Mouse (Mus musculus) heart, adult 2 months (tissue): ENCODE results near the gene Car9. TPM values are rescaled to one million over a fixed set of nuclear protein-coding genes. Genes with fewer than 3 reads are reported as not detected.

Experiments
- DNase-seq, 2 experiments: peaks; one replicate each; pipeline ENCODE4 v3.0.0; 2021
- H3K27ac ChIP-seq: fragments of 200-600 bp; 2 replicates; pipeline ENCODE4 v1.8.1; 2022
- H3K27me3 ChIP-seq: fragments of 200-500 bp; 2 replicates; pipeline ENCODE4 v1.6.1; 2012; ENCODE audit warnings: mild to moderate bottlenecking, low read length, inconsistent platforms, mixed read lengths; ENCODE audit not compliant: control insufficient read depth, insufficient read depth
- H3K36me3 ChIP-seq: fragments of 200-500 bp; 2 replicates; pipeline ENCODE4 v1.6.1; 2012; ENCODE audit warnings: low read length, inconsistent platforms; ENCODE audit not compliant: control insufficient read depth, insufficient read depth
- H3K4me1 ChIP-seq: fragments of 200-500 bp; 2 replicates; pipeline ENCODE4 v1.6.1; 2011; ENCODE audit warnings: low read length; ENCODE audit not compliant: control insufficient read depth, insufficient read depth
- H3K4me3 ChIP-seq: fragments of 200-600 bp; 2 replicates; pipeline ENCODE4 v1.8.1; 2022
- H3K79me2 ChIP-seq: fragments of 200-500 bp; replicated peaks from 2 replicates; pipeline ENCODE4 v1.6.1; 2012; ENCODE audit warnings: mild to moderate bottlenecking, inconsistent platforms, low read length, moderate library complexity, mixed read lengths; ENCODE audit not compliant: control insufficient read depth, insufficient read depth
- H3K9ac ChIP-seq: fragments of 200-500 bp; 2 replicates; pipeline ENCODE4 v1.6.1; 2012; ENCODE audit warnings: low read depth, mild to moderate bottlenecking, control low read depth, inconsistent platforms, low read length, mixed read lengths
- CTCF ChIP-seq: fragments of 200-600 bp; IDR thresholded peaks from 2 replicates; pipeline ENCODE4 v1.8.1; 2022; ENCODE audit warnings: antibody characterized with exemption, mild to moderate bottlenecking, moderate library complexity
- EP300 ChIP-seq: fragments of 200-500 bp; IDR thresholded peaks from 2 replicates; pipeline ENCODE4 v1.6.1; 2011; ENCODE audit warnings: low read depth, low read length, control low read depth; ENCODE audit not compliant: insufficient read depth
- POLR2A ChIP-seq: fragments of 200-500 bp; IDR thresholded peaks from 2 replicates; pipeline ENCODE4 v1.6.1; 2011; ENCODE audit warnings: mild to moderate bottlenecking, low read depth, low read length, control low read depth; ENCODE audit not compliant: insufficient read depth
- WGBS: fragments of 180-500 bp; shearing (Covaris S2); methylation state at CpG from one replicate; pipeline ENCODE4 v1.1.7; 2018; 5-methylcytosine and 5-hydroxymethylcytosine counted together
- intact Hi-C: fragments of 180-260 bp; cut with DNase I; formaldehyde crosslinking; loops from one replicate; pipeline ENCODE4 v1.15.1; 2025
- polyA plus RNA-seq: library from polyadenylated mRNA; depleted of rRNA; stranded (reverse); fragments of >200 nt; gene quantifications from 2 replicates; pipeline ENCODE4 v1.2.3, GENCODE M21; 2012
- total RNA-seq, 2 experiments: library from RNA; stranded (reverse); gene quantifications; 2 replicates each; pipeline ENCODE4 v1.2.3; 2021

The Car9 gene
- total and polyA plus RNA-seq, 3 experiments: 0.11 to 0.55 (median 0.34) TPM

DNA sequence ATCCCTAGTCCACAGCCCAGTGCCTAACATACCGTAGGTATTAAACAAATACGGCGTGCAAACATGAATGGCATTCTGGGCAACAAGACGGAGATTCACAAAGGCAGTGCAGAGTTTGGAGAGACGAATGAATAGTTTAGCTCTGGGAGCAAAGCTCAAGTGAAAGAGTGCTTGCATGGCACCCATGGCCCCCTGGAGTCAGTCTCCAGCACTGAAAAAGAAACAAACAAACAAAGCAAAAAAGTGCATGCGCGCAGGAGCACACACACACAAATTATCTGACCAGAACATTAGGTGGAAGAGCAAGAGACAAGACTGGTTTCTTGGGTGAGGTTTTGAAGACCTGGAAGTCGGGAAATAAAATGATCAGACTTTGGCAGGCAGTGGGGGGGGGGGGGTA, 692 bp upstream of the Car9 start:
- WGBS: 95% methylated on average over 8 of the region's 8 CpGs
- TF ChIP-seq CTCF (no peak), POLR2A (no peak), EP300 (no peak)
- Histone ChIP-seq H3K79me2 (no peaks in the 10 kb centered on the region), H3K27me3 (no peaks in the 10 kb centered on the region), H3K36me3 (no peaks in the 10 kb centered on the region), H3K27ac (no peak overlapping the region), H3K9ac (no peak overlapping the region), H3K4me3 (no peak overlapping the region), H3K4me1 (peaks cover 4% of the 10 kb centered on the region)
- no peak for DNase-seq
- intact Hi-C loops: no loop called here

DNA sequence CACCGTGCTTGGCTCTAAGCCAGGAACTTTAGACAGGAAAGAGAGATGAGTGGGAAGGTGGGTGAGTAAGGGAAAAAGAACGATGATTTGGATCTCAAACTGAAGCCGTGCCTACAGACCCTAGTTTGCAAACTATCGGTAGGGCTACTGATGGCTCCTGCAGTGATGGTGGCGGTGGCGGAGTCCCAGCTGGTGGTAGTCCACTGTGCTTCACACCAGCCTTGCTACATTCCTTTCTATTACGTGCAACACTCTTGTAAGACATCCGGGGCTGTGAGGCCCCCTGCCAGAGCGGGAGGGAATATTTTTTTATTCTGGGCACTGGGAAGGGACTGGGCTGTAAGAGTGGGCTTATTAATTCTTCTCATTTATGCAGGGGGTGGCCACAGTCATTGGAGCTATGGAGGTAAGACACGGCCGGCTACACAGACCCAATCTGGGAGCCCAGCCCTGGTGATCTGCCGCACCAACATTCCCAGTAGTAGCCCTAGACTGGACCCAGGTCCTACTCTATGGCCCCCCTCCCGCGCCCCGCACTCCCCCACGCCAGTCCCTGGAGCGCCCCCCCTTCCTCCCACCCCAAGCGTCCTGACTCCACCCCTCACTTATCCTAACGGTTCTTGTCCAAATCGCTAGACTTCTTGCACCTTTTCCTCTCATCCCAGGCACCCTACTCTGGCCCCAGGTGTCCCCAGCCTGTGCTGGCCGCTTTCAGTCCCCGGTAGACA, 1.3 kb downstream of the Car9 start:
- Histone ChIP-seq H3K79me2 (no peaks in the 10 kb centered on the region), H3K9ac (peak overlapping the region; percentile 49), H3K27me3 (no peaks in the 10 kb centered on the region), H3K4me1 (peaks cover 4% of the 10 kb centered on the region), H3K27ac (no peak overlapping the region), H3K4me3 (peak overlapping the region; percentile 44), H3K36me3 (no peaks in the 10 kb centered on the region)
- TF ChIP-seq CTCF (no peak), EP300 (no peak), POLR2A (no peak)
- DNase-seq: peak in 1 of 2 experiments; percentile 21
- intact Hi-C loops: no loop called here
- 8% methylated on average over 20 of the region's 22 CpGs for WGBS

DNA sequence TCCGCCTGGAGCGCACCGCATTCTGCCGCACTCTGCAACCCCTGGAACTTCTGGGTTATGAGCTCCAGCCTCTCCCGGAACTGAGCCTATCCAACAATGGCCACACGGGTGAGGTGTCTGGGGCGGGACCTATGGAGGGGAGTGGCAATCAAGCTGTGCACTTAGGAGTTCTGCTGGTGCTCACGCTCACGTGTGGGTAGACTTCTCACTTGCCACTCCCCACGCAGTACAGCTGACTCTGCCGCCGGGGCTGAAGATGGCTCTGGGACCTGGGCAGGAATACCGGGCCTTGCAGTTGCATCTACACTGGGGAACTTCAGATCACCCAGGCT, 1.9 kb downstream of the Car9 start:
- Histone ChIP-seq H3K27ac (no peak overlapping the region), H3K27me3 (no peaks in the 10 kb centered on the region), H3K4me1 (peaks cover 4% of the 10 kb centered on the region), H3K4me3 (peak overlapping the region; percentile 44), H3K79me2 (no peaks in the 10 kb centered on the region), H3K36me3 (no peaks in the 10 kb centered on the region), H3K9ac (peak overlapping the region; percentile 49)
- 8% methylated on average over 13 of the region's 13 CpGs for whole genome bisulfite sequencing
- intact Hi-C loops: no loop called here
- TF ChIP-seq EP300: no peak
- TF ChIP-seq POLR2A: peak; percentile 50; the same call in 1 of the 2 replicates
- 0 out of 2 replicates have a peak, but pooled peaks have one; percentile 15 for TF ChIP-seq CTCF
- peak; percentile 60 for DNase-seq

DNA sequence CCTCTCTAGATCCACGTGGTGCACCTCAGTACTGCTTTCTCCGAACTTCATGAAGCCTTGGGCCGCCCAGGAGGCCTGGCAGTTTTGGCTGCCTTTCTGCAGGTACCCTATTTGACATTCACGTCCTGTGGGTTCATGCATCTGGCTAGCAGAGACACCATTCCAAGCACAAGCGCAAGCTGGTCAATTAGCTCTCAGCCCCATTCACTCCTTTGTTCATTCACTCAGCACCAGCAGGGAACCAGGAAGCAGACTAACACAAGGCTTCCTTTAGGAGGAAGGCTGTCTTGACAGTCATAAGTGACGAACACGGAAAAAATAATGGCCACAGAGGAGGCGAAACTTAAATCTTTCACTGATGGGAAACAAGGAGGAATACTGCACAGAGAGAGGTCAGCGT, 2.3 kb downstream of the Car9 start:
- Histone ChIP-seq H3K36me3 (no peaks in the 10 kb centered on the region), H3K9ac (no peak overlapping the region), H3K27me3 (no peaks in the 10 kb centered on the region), H3K79me2 (no peaks in the 10 kb centered on the region), H3K4me3 (no peak overlapping the region), H3K4me1 (peaks cover 4% of the 10 kb centered on the region), H3K27ac (no peak overlapping the region)
- intact Hi-C loops: no loop called here
- WGBS: 46% methylated on average over 9 of the region's 9 CpGs
- no peak for DNase-seq
- TF ChIP-seq POLR2A: no peak
- no peak for TF ChIP-seq CTCF
- no peak for TF ChIP-seq EP300

DNA sequence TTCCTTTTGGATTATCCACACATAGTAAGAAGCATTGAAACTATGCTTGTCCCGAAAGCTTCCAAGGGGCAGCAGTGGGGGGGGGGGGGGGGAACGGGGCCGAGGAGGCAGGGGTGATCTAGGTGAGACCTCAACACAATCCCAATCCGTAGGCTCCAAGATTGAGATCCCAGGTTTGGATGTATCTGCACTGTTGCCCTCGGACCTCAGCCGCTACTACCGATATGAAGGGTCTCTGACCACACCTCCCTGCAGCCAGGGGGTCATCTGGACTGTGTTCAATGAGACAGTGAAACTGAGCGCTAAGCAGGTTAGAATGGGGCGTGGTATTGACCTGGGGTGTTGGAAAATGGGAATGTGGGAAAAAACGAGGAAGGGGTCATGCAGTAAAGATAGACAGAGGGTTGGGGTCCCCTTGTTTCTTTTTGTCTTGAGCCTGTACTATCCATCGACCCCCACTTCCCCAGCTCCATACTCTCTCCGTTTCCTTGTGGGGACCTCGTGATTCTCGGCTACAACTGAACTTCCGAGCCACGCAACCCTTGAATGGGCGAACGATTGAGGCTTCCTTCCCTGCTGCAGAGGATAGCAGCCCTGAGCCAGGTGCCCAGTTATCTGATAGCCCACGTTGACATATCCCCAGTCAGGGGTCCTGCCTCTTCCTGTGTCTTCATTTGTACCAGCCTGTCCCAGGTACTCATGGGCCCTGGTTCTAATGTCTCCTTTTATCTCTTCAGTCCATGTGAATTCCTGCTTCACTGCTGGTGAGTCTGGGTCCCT, 5.1 kb downstream of the Car9 start:
- Histone ChIP-seq H3K36me3 (no peaks in the 10 kb centered on the region), H3K27ac (no peak overlapping the region), H3K4me1 (peaks cover 4% of the 10 kb centered on the region), H3K4me3 (no peak overlapping the region), H3K79me2 (no peaks in the 10 kb centered on the region), H3K9ac (no peak overlapping the region), H3K27me3 (no peaks in the 10 kb centered on the region)
- no peak for TF ChIP-seq POLR2A
- TF ChIP-seq EP300: no peak
- TF ChIP-seq CTCF: no peak
- DNase-seq: no peak
- WGBS: 62% methylated on average over 19 of the region's 19 CpGs
- intact Hi-C loops: no loop called here

DNA sequence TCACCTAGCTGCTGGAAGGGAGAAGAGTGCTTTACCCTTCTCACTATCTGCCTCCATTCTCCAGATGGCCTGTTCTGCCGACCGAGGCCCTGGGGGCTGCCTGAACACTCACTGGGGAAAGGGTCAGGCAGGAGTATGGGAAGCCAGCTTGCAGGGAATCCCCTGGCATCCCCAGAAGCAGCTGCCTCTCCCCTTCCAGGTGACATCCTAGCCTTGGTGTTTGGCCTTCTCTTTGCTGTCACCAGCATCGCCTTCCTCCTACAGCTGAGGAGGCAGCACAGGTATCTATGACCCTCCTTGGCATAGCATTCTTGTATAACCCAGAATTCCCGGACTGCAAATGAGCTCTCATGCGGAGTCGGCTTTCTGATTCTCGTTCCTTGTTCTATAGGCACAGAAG, 5.9 kb downstream of the Car9 start:
- no peak for DNase-seq
- TF ChIP-seq CTCF (no peak), POLR2A (no peak), EP300 (no peak)
- intact Hi-C loops: no loop called here
- 66% methylated on average over 7 of the region's 7 CpGs for WGBS
- H3K9ac ChIP-seq: no peak overlapping the region
- H3K27me3 ChIP-seq: no peaks in the 10 kb centered on the region
- peaks cover 4% of the 10 kb centered on the region for H3K4me1 ChIP-seq
- no peaks in the 10 kb centered on the region for H3K79me2 ChIP-seq
- H3K27ac ChIP-seq: no peak overlapping the region
- H3K36me3 ChIP-seq: no peaks in the 10 kb centered on the region
- H3K4me3 ChIP-seq: no peak overlapping the region
